Mouse (Mus musculus) gastrocnemius, postnatal 36 days (tissue): ENCODE results near the gene Btla. TPM values are rescaled to one million over a fixed set of nuclear protein-coding genes. Genes with fewer than 3 reads are reported as not detected.

Experiments used
- DNase-seq, 2 experiments: peaks; one replicate each; pipeline ENCODE4 v3.0.0; 2022
- intact Hi-C: fragments of 180-260 bp; cut with DNase I; formaldehyde crosslinking; loops from one replicate; pipeline ENCODE4 v1.15.1; 2025
- total RNA-seq, 2 experiments: library from RNA; stranded (reverse); gene quantifications; 2 replicates each; pipeline ENCODE4 v1.2.3; 2021

Gene Btla
- total RNA-seq, 2 experiments from 2014 or later, result 0.10 TPM; not detected in 1

DNA sequence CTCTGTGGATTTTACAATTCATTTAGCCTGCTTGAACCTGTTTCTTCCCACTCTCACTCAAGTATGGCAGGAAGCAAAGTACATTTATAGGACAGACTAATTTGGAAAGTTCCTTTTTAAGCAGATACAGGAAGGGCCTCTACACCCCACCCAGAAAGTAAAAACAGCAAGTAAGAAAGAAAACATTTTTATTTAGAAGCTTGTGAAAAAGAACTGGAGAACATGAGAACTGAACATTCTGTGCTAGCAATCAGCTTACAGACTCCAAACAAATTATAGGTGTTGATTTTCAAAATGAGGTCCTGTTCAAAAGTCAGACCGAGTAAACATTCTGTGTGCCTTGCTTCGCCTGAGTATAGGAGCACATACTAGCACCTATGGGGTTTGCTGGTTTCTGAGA, 32.8 kb downstream of the Btla start:
- intact Hi-C loops, result no loop called here
- no peak for DNase-seq

DNA sequence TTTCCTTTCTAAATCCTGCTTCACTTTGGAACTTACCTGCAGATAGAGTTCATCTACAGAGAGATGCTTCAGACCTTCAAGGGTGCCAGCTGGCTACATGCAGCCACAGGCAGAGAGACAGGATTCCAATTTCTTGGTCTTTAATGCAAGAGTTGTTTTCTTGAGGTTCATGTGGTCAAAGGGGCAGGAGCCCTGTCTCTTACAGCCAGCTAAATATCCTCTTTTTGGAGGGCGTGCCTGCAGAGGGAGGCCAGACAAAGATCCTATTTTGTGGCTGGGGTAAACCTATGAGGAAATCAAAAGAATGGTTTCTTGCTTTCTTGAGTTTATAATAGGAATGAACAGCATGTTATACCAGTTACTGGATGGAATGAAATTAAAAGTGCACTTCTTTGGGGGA, 33.5 kb downstream of the Btla start:
- no peak for DNase-seq
- intact Hi-C loops, result no loop called here

DNA sequence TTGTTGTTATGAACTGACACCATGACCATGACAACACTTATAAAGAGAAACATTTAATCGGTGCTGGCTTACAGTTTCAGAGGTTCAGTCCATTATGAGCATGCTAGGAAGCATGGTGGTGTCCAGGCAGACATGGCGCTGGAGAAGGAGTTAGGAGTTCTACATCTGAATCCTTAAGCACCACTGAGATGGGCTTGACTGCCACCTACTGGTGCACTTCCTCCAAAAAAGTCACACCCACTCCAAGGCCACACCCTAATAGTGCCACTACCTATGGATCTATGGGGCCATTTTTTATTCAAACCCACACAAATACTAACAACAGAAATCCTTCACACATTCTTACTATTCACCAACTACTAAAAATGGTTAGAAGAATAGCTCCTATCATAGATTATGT, 35.5 kb downstream of the Btla start:
- DNase-seq, result no peak
- intact Hi-C loops, result no loop called here

DNA sequence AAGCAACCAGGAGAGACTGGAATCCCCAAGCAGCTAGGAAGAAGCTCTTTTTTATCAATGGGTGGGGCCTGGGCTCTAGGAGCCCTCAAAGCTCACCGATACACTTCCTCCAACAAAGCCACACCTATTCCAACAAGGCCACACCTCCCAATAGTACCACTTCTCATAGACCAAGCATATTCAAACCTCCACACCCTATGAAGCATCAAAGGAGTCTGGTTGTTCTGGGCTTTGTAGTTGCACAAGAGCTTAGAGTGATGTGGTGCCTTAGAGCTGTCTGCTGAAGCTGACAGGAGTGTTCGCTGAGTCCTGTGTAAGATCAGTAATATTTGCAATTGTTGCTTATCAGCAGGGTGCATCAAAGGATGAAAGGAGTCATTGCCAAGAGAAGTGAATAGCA, 37.2 kb downstream of the Btla start:
- intact Hi-C loops, result no loop called here

DNA sequence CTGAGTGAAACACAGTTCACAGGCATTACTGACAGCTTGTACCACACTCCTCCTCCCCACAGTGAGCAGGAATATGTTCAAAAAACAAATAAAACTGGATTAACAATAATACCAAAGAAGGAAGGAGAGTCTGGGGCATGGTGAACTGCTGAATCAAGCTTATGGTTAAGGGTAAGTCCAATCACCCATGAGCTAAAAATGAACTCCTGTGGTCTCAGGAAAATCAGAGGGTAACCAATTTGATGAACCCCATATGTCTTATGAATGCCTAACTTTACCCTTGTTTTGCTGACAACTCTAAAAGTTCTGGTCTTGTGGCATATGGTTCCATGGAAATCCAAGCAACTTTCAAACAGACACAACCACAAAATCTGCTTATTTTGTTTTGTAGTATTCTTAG, 37.9 kb downstream of the Btla start:
- intact Hi-C loops, result no loop called here

More for the DNA sequence above, 37.2 kb downstream of the Btla start:
- no peak for DNase-seq

DNA sequence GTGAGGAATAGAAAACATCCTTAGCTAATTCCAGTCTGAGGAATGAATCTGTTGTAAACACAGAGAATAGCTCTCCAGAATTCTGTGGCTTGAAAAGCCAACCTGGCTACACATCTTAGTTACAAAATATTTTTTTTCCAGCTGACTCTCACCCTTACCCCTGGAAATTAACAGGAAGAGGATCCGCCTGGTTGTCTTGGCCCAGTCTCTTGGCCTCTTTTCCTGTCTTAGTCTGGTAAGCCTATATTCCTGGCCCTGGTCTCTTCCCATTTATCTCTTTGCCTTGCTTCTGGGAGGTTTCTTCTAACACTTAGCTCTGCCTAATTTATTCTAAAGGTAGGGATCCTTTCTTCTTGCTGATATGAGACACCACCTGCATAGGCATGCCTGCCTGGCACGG, 45.8 kb downstream of the Btla start:
- DNase-seq, result no peak

More for the DNA sequence above, 37.9 kb downstream of the Btla start:
- no peak for DNase-seq

DNA sequence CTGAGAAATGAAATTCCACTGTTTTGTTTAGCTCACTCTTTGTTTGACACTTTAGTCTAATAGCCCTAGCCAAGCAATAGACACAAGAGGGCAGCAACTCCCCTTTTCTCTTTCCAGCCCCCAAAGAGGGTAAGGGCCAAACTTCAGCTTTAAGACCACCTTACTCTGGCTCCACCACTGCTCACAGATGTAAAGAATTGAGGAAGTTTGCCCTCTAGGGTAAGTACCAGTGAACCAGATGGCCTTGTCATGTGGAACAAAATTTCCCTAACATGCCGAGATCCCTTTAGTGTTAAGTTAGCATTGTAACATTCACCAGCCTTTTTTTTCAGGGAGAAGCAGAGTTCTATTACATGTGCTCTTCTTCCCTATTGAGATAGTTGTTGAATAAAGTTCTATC, 59.0 kb downstream of the Btla start:
- no peak for DNase-seq

More for the DNA sequence above, 45.8 kb downstream of the Btla start:
- intact Hi-C loops, result no loop called here

DNA sequence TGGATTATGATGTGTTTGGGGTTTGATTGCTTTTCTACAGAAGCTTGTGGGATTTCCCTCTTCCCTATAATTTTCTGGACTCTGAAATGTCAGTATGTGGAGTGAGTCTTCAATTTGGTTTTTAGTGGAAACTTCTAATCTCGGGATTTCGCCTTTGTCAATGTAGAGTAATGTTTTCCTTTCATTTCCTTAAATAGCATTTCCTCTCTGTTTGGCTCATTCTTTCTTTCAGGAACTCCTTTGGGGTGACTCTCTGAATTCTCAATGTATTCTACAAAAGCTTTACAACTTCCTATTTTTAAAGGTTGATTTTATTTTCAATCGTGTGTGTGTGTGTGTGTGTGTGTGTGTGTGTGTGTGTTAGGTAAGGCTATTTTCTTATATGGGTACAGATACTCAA, 73.7 kb downstream of the Btla start:
- DNase-seq, result no peak

More for the DNA sequence above, 59.0 kb downstream of the Btla start:
- intact Hi-C loops, result no loop called here

More for the DNA sequence above, 73.7 kb downstream of the Btla start:
- intact Hi-C loops, result no loop called here

Other genes starting within 250 kb of the Btla start
- 10 to 100 TPM; 20.0 to 30.0 TPM for gene Ccdc80, start 130.9 kb upstream of the Btla start, total RNA-seq
- gene Slc35a5, start 65.6 kb upstream of the Btla start, total RNA-seq, result 1 to 10 TPM; 3.3 to 5.1 TPM
- gene Atg3, start 65.5 kb upstream of the Btla start, total RNA-seq, result 10 to 100 TPM; 17.4 to 19.4 TPM
- 10 to 100 TPM; 15.9 to 21.4 TPM for gene Cd200, start 184.7 kb downstream of the Btla start, total RNA-seq